Mouse (Mus musculus) C2C12 (cell line): ENCODE measurements at regions not wholly inside any gene's neighbourhood (a gene's known extent, or its start where the extent isn't known, plus 50 kb on each side); places are given as distances from the start of the nearest gene placed in this dataset.

ENCODE experiments used
- H3K27me3 ChIP-seq: one replicate; pipeline ENCODE4 v1.6.1; 2011; ENCODE audit not compliant: control insufficient read depth, insufficient read depth, insufficient read length
- H3K36me3 ChIP-seq: one replicate; pipeline ENCODE4 v1.6.1; 2011; ENCODE audit not compliant: control insufficient read depth, insufficient read depth
- H3K4me3 ChIP-seq: one replicate; pipeline ENCODE4 v1.5.1; 2011; ENCODE audit warnings: mild to moderate bottlenecking, control low read depth; ENCODE audit not compliant: poor library complexity, insufficient read depth, severe bottlenecking
- H3K79me2 ChIP-seq: one replicate; pipeline ENCODE4 v1.6.1; 2011; ENCODE audit not compliant: control insufficient read depth, insufficient read depth
- H3K79me3 ChIP-seq: one replicate; pipeline ENCODE4 v1.6.1; 2011; ENCODE audit warnings: low read depth, control low read depth
- H3ac ChIP-seq: one replicate; pipeline ENCODE3; 2011; ENCODE audit warnings: low read depth; ENCODE audit not compliant: control insufficient read depth, insufficient read length
- CEBPB ChIP-seq: IDR thresholded peaks from one replicate; pipeline ENCODE4 v1.6.1; 2011; ENCODE audit warnings: low read depth, mild to moderate bottlenecking, control low read depth, moderate library complexity
- CTCF ChIP-seq: IDR thresholded peaks from one replicate; pipeline ENCODE4 v1.5.1; 2011; ENCODE audit not compliant: control insufficient read depth, insufficient read depth, insufficient read length
- FOSL1 ChIP-seq: IDR thresholded peaks from one replicate; pipeline ENCODE4 v1.8.0; 2011; ENCODE audit warnings: mild to moderate bottlenecking, low read length; ENCODE audit not compliant: poor library complexity, insufficient read depth, severe bottlenecking
- MAX ChIP-seq: IDR thresholded peaks from one replicate; pipeline ENCODE4 v1.6.1; 2011; ENCODE audit warnings: mild to moderate bottlenecking, control low read depth
- MYOD1 ChIP-seq: IDR thresholded peaks from one replicate; pipeline ENCODE4 v1.6.1; 2011; ENCODE audit warnings: low read depth; ENCODE audit not compliant: control insufficient read depth, insufficient read length
- MYOG ChIP-seq: IDR thresholded peaks from one replicate; pipeline ENCODE4 v1.6.1; 2011; ENCODE audit not compliant: control insufficient read depth, insufficient read length; ENCODE audit errors: extremely low read depth
- USF1 ChIP-seq: IDR thresholded peaks from one replicate; pipeline ENCODE4 v1.6.1; 2011; ENCODE audit warnings: low read depth, mild to moderate bottlenecking, control low read depth, moderate library complexity

DNA sequence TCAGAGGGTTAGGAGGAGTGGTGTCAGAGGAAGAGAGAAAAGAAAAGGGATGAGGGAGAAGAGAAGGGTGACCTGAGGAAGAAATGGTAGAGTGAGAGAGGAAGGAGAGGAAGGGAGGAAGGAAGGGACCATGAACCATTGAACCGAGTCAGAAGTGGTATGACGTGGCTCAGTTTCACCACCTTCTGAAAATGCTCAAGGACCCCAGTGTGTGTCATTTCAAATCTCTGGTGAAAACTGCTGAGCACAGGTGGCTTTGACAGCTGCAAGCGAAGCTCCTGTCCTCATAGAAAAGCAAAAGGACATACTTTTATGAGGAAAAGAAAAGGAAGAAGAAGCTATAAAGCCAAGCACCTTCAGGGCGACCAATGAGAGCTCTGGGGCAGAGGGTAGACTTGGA lies 214.3 kb downstream of the Gm9195 start:
- no peak overlapping the region for H3ac ChIP-seq
- no peaks in the 10 kb centered on the region for H3K79me3 ChIP-seq
- TF ChIP-seq USF1 = no peak
- no peak for TF ChIP-seq MYOD1
- no peak for TF ChIP-seq MAX
- TF ChIP-seq CTCF = no peak
- no peak for TF ChIP-seq FOSL1
- TF ChIP-seq CEBPB = no peak
- no peak for TF ChIP-seq MYOG
- no peak overlapping the region for H3K4me3 ChIP-seq
- H3K27me3 ChIP-seq = no peaks in the 10 kb centered on the region
- no peaks in the 10 kb centered on the region for H3K36me3 ChIP-seq
- H3K79me2 ChIP-seq = no peaks in the 10 kb centered on the region

DNA sequence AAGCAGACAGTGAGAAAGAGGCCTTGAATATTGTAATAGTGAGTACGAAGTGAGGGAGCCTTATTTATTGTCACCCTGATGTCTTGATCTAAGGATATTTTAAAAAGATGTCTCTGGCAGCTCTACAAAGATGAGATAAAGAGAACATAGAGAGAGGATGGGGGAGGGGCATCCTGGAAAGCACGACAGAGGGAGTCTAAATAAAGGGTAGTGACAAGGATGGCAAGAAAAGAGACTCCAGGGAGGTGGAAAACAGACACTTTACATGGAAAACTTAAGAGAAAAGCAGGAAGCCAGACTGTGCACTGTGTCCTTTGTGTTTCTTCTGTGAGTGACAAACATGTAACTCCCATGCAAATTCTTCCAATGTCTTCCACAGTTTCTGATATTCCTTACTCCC lies 232.4 kb downstream of the Gm9195 start:
- no peaks in the 10 kb centered on the region for H3K36me3 ChIP-seq
- no peaks in the 10 kb centered on the region for H3K79me2 ChIP-seq
- H3ac ChIP-seq = no peak overlapping the region
- H3K27me3 ChIP-seq = no peaks in the 10 kb centered on the region
- TF ChIP-seq MYOD1 (no peak), FOSL1 (no peak), MAX (no peak), CEBPB (no peak), CTCF (no peak), MYOG (no peak), USF1 (no peak)
- no peak overlapping the region for H3K4me3 ChIP-seq
- no peaks in the 10 kb centered on the region for H3K79me3 ChIP-seq

- no peaks in the 10 kb centered on the region for H3K36me3 ChIP-seq
- no peaks in the 10 kb centered on the region for H3K27me3 ChIP-seq
- no peak overlapping the region for H3K4me3 ChIP-seq
- TF ChIP-seq MAX (no peak), MYOG (no peak), MYOD1 (no peak), CEBPB (no peak), USF1 (no peak), FOSL1 (no peak)
- no peak overlapping the region for H3ac ChIP-seq
- H3K79me2 ChIP-seq = no peaks in the 10 kb centered on the region
- no peaks in the 10 kb centered on the region for H3K79me3 ChIP-seq
Measured at GRCm38 (mm10) chr14:72241872-72242271, 249.8 kb downstream of the Gm9195 start.

DNA sequence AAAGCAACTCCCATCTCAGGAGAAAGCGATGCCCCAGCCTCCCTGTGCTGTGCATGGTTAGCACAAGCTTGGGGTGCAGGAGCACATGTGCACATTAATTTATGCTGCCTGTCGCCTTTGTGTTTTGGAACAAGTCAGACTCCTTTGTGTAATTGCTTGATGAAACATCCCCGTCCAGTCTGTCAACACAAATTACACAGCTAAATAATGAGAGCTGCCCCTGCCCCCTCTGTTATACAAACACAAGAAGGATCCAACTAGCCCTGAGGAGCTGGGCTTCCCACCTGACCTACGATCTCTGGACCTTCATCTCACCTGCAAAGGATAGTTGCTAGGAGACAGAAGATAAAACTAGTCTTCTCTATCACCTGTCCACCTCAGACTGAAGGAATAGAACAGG lies 251.4 kb downstream of the Gm9195 start:
- Histone ChIP-seq H3ac (no peak overlapping the region), H3K4me3 (no peak overlapping the region), H3K36me3 (no peaks in the 10 kb centered on the region), H3K79me2 (no peaks in the 10 kb centered on the region), H3K27me3 (no peaks in the 10 kb centered on the region), H3K79me3 (no peaks in the 10 kb centered on the region)
- TF ChIP-seq CTCF (no peak), USF1 (no peak), FOSL1 (no peak), MYOG (no peak), MYOD1 (no peak), MAX (no peak), CEBPB (no peak)

- no peak for TF ChIP-seq FOSL1
- no peak for TF ChIP-seq USF1
- TF ChIP-seq MYOD1 = no peak
- TF ChIP-seq CEBPB = no peak
- TF ChIP-seq CTCF = no peak
- no peak for TF ChIP-seq MYOG
- TF ChIP-seq MAX = no peak
- no peaks in the 10 kb centered on the region for H3K27me3 ChIP-seq
- no peaks in the 10 kb centered on the region for H3K79me3 ChIP-seq
- H3ac ChIP-seq = no peak overlapping the region
- H3K36me3 ChIP-seq = no peaks in the 10 kb centered on the region
- no peak overlapping the region for H3K4me3 ChIP-seq
- no peaks in the 10 kb centered on the region for H3K79me2 ChIP-seq
Measured at GRCm38 (mm10) chr14:72238344-72238743, 253.3 kb downstream of the Gm9195 start.

GRCm38 (mm10) chr14:72234234-72235075 lies 257.2 kb downstream of the Gm9195 start:
- Histone ChIP-seq H3K79me2 (no peaks in the 10 kb centered on the region), H3K4me3 (no peak overlapping the region), H3K36me3 (no peaks in the 10 kb centered on the region), H3K79me3 (no peaks in the 10 kb centered on the region), H3ac (no peak overlapping the region), H3K27me3 (no peaks in the 10 kb centered on the region)
- TF ChIP-seq CTCF = no peak
- TF ChIP-seq FOSL1 = no peak
- TF ChIP-seq CEBPB = no peak
- TF ChIP-seq MYOG = no peak
- no peak for TF ChIP-seq MAX
- no peak for TF ChIP-seq MYOD1
- TF ChIP-seq USF1 = no peak
